Mouse (Mus musculus) erythroblast, embryonic 14.5 days (primary cell): ENCODE results near the gene Ndel1.

Experiments
- GATA1 ChIP-seq: IDR thresholded peaks from 2 replicates; pipeline ENCODE4 v1.6.1; 2012; ENCODE audit warnings: low read length, inconsistent platforms, mixed read lengths
- TAL1 ChIP-seq: IDR thresholded peaks from 3 replicates; pipeline ENCODE4 v1.6.1; 2012; ENCODE audit warnings: low read length, inconsistent platforms, mixed read lengths

DNA sequence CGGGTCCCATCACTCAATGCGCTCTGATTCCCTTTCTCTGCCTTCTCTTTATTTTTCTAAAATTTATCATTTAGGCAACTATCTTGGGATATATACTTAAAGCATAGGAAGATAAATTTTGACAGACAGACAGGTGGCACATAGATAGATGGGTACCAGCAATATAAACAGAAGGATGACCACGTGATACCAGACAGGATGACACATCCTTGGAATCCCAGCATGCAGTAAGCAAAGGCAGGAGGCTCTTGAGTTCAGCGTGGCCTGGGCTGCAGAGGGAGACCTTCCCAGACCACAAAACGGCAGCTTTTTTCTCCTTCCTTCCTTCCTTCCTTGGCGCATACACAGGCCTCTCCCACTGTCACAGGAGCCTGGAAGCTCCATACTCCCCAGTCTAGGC is 26.2 kb upstream of the Ndel1 start:
- TF ChIP-seq GATA1, result no peak
- no peak for TF ChIP-seq TAL1
